Mouse (Mus musculus): ENCODE measurements around the gene Plac9b. TPM values are rescaled to one million over a fixed set of nuclear protein-coding genes. Genes with fewer than 3 reads are reported as not detected.
"Not testable (repeated sequence)": the region's sequence is repeated elsewhere in the genome, so short reads cannot be mapped to it uniquely, and the experiment has no call there.

Plac9b gene
- total RNA-seq (2021): 1 to 10 TPM; 5.0 to 7.9 TPM
- long read RNA-seq, experiment 1: 0 reads
- long read RNA-seq, experiment 2, partial matches to known transcripts: 0 of 3 reads
- long read RNA-seq, experiment 2, other reads (novel, unspliced or antisense): 1 of 3 reads

DNA sequence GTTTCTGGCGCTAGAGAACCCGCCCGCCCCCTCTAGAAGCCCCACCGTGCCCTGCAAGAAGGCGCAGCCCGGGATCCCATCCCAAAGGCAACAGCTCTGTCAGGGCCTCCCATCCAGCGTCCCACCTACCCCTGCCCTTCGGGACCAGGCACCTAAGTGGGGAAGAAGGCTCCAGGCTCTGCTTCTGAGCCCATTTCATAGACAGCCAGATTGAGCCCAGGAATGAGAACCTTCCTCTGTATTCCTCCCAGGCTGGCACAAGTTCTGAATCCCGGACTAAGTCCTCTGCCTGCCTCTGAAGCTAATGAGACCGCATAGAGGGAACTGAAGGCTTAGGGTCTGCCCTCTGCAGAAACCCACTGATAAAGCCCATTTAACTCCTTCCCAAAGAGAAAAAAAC lies at the start of gene Plac9b:
Gene Plac9b, minus strand, starts transcription at position 101 of the 400 bp plus-strand sequence.
- not testable (repeated sequence) for H3K4me3 ChIP-seq; H3K27ac ChIP-seq; DNase-seq (ENCODE audit: low spot score in 2 of 2)

DNA sequence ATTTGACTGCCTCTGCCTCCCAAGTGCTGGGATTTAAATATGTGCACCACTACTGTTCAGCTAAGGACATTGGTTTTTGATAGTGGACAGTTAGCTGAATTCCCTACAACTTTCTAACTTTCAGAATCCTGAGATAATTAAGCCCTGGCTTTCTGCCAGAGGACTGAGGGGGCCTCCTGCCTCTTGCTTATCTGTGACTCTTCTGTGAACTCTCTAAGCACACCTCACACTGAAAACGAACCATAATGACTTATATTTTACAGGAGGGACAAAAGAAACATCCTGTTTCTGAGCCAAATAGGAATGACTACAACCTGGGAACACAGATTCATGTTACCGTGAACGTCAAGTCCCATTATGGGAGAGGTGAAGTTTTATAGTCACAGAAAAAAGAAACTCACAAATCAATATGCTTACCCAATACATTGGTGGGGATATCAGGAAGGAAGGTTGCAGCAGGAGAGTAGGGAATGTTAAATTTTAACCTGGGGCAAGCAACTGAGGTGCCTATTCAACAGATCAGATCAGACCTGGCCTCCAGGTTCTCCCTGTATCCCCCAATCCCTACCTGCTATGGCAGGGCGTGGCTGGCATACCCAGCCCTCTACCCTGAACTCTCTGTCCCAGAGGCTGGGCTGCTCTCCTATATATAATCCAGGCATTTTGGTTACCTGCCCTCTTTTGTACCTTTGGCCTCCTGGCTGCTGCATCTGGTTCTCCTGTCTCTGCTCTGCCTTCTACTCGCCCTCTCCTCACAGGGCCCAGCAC lies 34.1 kb upstream of the Plac9b start:
- DNase-seq (ENCODE audit: low spot score in 2 of 2): not testable (repeated sequence)

DNA sequence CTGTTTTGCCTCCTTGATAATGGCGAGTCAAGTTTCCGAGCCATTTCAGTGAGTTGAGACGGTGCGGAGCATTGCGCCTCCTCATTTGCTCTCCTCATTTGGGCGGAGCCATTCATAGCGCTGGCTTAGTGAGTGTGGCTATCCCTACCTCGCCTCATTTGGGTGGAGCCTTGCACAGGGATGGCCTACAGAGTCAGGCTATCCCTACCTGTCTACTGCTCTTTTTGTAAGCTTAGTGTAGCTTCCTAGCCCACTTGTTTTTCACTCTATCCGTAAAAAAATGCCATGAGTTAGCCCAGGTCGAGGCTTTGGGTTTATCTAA lies 24.6 kb upstream of the Plac9b start, which contains the start of gene Tmem254b:
Gene Tmem254b, minus strand, starts transcription at position 116 of the 322 bp plus-strand sequence.
- H3K27ac ChIP-seq; DNase-seq (ENCODE audit: low spot score in 2 of 2); H3K4me3 ChIP-seq: not testable (repeated sequence)

More for the DNA sequence above, 34.1 kb upstream of the Plac9b start:
- H3K27ac ChIP-seq, H3K4me3 ChIP-seq: not testable (repeated sequence)

DNA sequence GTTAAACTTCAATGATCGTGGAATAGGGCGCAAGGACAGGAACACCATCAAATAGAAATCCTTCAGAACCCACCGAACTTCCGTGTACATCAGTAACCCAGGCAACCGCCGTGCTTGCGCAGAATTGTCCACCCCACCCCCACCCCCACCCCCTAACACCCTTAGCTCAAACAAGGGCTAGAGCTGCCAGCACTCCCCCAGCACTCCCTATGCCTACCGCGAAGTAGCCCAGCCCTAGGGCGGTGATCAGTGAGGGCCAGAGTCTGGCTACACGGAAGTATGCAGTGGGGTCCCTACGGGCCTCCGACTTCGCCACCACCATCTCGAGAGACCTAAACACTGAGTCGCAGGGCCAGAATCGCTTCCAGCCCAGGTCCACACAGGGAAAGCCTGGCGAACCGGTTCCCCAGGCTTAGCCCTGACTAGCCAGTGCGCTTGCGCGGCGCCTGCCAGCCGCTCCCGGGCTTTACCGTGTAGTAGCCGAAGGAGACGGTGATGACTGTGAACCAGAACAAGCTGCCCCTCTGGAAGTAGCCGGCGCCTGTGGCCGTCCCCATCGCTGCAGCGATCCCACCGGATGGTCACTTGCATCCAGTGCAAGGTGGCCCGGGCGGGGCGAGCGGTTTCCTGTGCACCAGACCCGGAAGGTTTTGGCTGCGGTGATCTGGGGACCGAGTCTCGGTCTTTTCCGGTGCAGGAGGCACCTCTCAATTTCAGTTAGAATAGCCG lies 24.1 kb upstream of the Plac9b start:
- H3K27ac ChIP-seq; DNase-seq (ENCODE audit: low spot score in 2 of 2): not testable (repeated sequence)

DNA sequence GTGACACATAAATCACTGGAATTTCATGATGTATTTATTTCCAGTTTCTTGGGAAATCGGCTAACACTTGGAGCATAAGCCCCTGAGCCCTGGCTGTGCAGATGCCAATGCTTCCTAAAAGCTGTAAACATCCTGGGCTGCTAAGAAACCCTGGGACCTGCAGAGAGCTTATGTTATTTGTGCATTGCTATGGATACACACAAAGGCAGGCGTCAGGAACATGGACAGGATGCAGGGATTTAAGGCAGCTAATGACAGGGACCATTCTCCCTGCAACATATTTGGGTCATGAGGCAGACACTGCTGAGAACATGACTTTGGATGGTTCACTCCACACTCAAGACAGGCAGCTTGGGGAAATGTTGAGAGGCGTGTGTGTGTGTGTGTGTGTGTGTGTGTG lies 15.6 kb upstream of the Plac9b start:
- H3K4me3 ChIP-seq; H3K27ac ChIP-seq; DNase-seq (ENCODE audit: low spot score in 2 of 2): not testable (repeated sequence)

More for the DNA sequence above, 24.1 kb upstream of the Plac9b start:
- H3K4me3 ChIP-seq: not testable (repeated sequence)

DNA sequence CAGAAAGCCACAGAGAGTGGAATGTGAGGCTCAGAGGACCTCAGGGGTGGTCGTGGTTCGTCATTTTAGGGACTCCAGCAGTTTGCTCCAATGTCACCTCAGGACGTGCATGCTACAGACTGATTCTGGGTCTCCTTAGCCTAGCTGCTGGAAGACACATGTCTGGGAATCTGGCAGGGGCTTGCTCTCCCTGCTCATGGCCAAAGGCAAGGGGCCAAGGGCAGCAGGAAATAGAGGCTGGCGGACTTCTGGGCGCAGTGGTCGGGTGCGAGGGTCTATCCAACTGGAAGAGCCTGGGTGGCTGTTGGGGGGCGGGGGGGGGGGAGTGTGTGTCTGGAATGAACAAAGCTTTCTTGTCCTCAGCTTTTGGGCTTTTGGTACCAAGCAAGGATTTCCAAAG lies 6.1 kb upstream of the Plac9b start:
- H3K4me3 ChIP-seq; H3K27ac ChIP-seq; DNase-seq (ENCODE audit: low spot score in 2 of 2): not testable (repeated sequence)

DNA sequence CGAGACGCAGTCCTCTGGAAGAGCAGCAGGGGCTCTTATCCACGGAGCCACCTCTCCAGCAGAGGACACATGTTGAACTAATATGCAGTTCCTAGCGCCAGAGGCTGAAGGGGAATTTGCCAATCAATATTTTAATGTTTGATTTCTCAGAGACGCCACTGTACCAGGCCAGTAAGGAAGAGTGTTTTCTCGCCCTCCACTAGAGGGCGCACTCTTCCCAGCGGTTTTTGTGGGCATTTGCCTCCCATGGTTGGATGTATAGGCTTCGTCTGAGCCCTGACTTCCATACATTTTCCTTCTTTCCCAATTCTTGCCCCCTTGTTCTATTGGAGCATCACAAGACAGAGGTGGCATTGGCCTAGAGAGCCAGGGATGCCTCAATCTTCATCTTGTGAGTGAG lies 4.4 kb upstream of the Plac9b start:
- DNase-seq (ENCODE audit: low spot score in 2 of 2); H3K27ac ChIP-seq; H3K4me3 ChIP-seq: not testable (repeated sequence)

DNA sequence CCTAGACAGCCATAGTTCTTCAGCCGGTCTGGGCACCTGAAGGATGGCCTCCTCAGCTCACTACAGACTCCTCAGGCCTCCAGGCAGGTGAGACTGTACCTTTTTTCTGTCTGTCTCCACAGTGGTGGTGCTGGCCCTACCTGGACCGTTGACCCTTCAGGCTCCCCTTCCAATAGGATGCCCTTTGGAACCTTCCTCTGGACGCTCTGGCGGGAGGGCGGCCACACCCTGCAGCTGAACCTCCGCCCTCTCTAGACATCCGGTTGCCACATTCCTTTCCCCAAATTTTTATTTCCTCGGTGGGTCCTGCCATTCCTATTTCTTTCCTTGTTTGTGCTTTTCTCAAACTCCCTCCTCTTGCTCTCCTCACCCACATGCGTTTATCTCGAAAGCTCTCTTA lies 620 bp downstream of the Plac9b start:
- not testable (repeated sequence) for H3K27ac ChIP-seq; H3K4me3 ChIP-seq; DNase-seq (ENCODE audit: low spot score in 2 of 2)

DNA sequence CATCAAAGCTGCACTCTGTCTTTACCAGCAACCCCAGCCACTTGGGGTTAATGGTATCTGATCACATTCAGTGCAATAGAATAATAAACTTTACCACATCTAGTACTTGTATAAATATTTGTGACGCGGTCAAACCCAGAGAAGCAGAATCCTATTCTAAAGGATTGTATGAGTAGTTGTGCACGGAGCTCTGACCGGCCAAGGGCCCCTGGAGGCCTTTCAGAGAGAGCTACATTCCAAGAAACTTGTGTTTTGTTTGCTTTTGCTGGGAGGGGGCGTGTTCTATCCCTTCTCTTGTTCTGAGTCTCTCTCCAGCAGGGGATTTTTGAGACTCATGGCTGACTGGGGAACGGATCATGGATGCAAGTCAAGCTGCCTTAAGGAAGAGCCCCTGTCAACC lies 7.3 kb downstream of the Plac9b start:
- DNase-seq (ENCODE audit: low spot score in 2 of 2); H3K27ac ChIP-seq: not testable (repeated sequence)

DNA sequence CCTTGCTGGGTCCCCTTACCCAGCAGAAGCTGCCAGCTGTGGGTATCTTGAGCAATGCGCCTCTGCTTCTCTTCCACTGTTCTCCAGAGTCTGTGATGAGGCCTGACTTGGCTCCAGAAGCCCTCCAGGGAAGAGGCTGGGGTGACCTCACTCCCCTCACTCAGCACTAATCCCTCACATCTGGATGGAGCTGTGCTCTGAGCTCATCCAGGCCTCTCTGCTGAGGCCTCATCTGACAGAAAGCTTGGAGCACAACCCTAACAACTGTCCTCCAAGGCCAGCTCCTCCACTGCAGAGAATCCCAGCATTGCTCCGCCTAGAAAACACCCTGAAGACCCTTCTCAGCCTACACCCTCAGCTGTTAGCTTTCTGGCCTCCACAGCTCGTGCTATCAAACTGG lies 8.3 kb downstream of the Plac9b start:
- H3K27ac ChIP-seq; H3K4me3 ChIP-seq; DNase-seq (ENCODE audit: low spot score in 2 of 2): not testable (repeated sequence)

More for the DNA sequence above, 7.3 kb downstream of the Plac9b start:
- H3K4me3 ChIP-seq: not testable (repeated sequence)

DNA sequence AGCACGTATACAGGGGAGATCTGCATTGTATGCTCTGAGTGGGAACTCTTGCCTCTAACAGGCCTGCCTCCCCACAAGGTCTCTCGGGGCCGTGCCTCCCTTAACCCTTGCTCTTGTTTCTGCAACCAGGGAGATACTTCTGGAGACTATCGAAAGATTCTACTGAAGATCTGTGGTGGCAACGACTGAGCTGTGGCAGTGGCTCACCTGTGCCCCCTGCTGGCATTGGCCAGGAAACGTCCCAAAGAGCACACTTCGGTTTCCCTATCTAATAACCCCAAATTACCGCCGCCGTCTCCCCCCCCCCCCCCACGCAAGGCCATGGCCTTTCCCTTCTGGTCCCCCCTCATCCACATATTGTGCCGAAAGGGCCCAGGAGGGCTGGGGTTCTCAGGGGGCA lies 17.0 kb downstream of the Plac9b start:
- DNase-seq (ENCODE audit: low spot score in 2 of 2); H3K4me3 ChIP-seq; H3K27ac ChIP-seq: not testable (repeated sequence)

DNA sequence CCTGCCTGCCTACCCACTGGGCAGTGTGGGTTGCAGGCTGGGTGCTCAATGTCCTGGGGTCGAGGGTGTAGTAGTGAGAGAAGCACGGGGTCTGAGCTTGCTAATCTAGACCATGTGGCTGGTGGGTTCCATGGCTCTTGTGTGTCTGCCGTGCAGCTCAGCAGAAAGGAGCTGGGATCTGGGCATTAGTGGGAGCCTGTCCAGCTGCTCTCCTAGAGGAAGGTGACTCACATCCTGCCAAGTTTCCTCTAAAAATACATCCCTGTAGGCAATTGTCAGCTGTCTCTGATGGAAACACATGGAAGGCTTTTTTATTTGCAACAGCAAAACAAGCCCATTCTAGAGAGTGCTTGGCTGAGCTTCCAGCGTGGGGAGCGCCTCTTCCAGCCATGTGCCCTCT lies 19.9 kb downstream of the Plac9b start:
- not testable (repeated sequence) for H3K4me3 ChIP-seq; H3K27ac ChIP-seq; DNase-seq (ENCODE audit: low spot score in 2 of 2)

DNA sequence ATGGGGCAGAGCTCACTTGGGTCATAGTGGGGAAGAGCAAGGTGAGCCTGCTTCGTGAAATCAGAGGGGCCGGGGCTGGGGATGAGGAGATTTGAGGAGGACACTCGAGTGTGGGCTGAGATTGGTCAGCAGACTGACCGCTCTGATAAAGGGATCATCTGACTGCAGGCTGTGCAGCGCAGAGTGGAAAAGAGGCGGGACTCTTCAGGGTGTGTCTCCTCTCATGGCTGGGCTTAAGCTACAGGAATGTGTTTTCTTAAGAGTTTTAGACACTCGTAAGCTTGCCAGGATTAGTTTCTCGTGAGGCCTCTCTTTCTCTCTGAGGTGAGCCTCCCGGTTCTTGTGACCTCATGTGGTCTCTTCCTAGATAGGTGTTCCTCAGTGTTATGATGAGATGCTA lies 21.1 kb downstream of the Plac9b start:
- not testable (repeated sequence) for H3K27ac ChIP-seq; DNase-seq (ENCODE audit: low spot score in 2 of 2); H3K4me3 ChIP-seq

DNA sequence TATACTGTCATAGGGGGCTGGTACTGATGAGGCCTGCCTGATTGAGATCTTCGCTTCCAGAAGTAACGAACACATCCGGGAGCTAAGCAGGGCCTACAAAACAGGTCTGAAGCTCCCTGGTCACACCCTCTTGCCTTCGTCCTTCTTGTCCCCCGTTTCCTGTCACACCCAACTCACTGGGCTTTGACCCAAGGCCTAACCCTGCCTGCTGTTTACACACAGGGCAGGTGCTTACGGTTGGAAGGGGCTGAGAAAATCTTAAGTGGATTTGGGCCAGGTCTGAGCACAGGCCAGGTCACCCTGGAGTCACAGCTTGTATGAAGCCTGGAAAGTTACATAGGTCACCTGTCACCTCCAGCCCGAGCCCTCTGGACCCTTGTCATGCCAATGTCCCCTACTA lies 26.2 kb downstream of the Plac9b start:
- not testable (repeated sequence) for H3K27ac ChIP-seq; H3K4me3 ChIP-seq; DNase-seq (ENCODE audit: low spot score in 2 of 2)

DNA sequence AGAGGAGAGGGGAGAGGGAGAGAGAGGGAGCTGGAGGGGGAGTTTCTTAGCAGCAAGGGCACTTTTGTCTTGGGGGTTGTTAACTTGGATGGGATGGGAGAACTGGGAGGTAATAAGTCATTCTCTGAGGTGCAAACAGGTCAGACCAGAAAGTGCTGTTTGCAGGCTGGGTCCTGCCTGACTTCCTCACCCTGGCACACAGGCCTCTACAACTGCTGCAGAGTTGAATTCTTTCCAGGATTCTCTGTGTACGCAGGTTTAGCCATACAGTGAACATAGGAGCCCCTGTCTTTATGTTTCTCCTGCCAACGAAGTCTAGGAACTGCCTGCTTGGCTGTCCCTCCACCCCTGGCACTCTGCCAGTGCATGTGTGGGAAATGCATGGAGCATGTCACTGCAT lies 35.2 kb downstream of the Plac9b start:
- H3K4me3 ChIP-seq; DNase-seq (ENCODE audit: low spot score in 2 of 2): not testable (repeated sequence)

DNA sequence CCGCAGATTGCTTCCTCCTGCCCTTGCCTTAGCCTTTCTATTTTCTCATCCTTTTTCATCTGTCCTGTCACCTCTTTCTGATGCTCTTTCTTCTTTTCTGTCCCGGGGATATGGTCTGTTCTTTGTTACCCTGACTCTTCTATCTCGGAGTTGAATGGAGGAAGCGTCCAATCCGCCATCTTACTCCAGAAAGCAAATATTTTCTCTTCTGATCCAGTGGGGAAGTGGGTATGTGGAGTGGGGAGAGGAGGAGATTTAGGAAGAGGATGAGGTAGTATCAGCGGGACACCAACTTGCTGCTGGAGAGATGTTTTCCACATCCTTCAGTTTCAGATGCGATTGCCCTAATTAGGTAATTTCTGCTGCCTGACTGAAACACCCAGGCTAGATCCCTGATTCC lies 63.2 kb downstream of the Plac9b start:
- not testable (repeated sequence) for DNase-seq (ENCODE audit: low spot score in 2 of 2); H3K27ac ChIP-seq; H3K4me3 ChIP-seq

More for the DNA sequence above, 35.2 kb downstream of the Plac9b start:
- not testable (repeated sequence) for H3K27ac ChIP-seq

DNA sequence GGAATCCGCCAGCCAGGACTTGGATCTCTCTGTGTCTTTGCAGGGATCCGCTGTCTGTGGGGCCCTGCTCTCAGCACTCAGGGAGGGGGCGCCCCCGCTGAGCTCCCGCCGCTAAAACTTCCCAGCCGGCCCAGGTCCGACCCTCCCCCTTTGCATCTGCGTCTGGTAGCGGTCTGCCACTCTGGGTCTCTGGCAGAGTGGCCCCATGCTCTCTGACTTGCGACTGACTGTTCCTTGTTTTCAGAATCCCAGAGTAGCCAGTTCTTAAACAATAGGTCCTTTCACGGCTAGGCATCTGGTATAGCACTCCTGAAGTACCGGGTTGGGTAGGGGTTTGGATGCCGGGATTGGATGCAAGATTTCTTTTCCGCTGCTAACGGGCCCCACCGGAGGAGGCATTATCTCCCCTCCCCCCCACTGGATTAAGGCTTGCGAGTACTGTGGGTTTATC lies 63.7 kb downstream of the Plac9b start:
- not testable (repeated sequence) for H3K4me3 ChIP-seq; DNase-seq (ENCODE audit: low spot score in 2 of 2); H3K27ac ChIP-seq

DNA sequence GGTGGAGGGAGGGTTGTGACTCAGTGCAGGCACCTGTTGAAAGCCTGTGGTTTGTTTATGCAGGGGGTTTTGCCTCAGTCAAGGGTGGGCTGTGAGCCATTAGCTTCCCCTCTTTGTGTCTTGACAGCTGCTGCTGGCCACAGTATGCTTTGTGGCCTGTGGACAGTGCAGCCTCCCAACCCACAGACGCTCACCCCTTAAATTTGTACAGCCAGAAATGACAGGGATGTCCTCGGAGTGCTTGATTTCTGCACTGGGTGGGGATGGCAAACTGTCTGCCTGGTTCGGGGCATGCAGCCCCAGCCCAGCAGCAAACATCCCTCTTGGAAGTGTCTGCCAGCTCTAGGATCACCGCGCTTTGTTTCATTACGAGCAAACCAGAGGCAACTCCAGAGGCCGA lies 64.1 kb downstream of the Plac9b start, which contains the start of gene Duxbl2:
Gene Duxbl2, plus strand, starts transcription at position 200 of the 400 bp plus-strand sequence.
- not testable (repeated sequence) for DNase-seq (ENCODE audit: low spot score in 2 of 2); H3K4me3 ChIP-seq

More for the DNA sequence above, 64.1 kb downstream of the Plac9b start, which contains the start of gene Duxbl2:
- H3K27ac ChIP-seq: not testable (repeated sequence)

All from layer of hippocampus, adult 2 months (tissue).